Mouse (Mus musculus): ENCODE data around the gene Cep170b. TPM values are rescaled to one million over a fixed set of nuclear protein-coding genes. Genes with fewer than 3 reads are reported as not detected.

Cep170b gene
- polyA plus RNA-seq, 1 experiment from 2014 or later: 9.5 TPM

GRCm38 (mm10) chr12:112718995-112719394 lies 1.3 kb upstream of the Cep170b start:
- 24% methylated on average over 5 of the region's 5 CpGs for WGBS
- peaks cover 6% of the 10 kb centered on the region; the same call in 1 of the 2 replicates for H3K27me3 ChIP-seq (ENCODE audit: control insufficient read depth, insufficient read depth, low read length)

GRCm38 (mm10) chr12:112720890-112721423 lies 702 bp downstream of the Cep170b start:
- H3K36me3 ChIP-seq (ENCODE audit: control insufficient read depth, insufficient read depth, low read length): no peaks in the 10 kb centered on the region
- H3K4me2 ChIP-seq (ENCODE audit: low read depth, severe bottlenecking): peak overlapping the region; percentile 92
- H3K9ac ChIP-seq (ENCODE audit: low read length): no peak overlapping the region; the same call in 1 of the 2 replicates
- peak overlapping the region; percentile 64 for H3K4me3 ChIP-seq (ENCODE audit: low read depth, low read length)
- ATAC-seq (ENCODE audit: insufficient number of reproducible peaks, low FRiP score, low TSS enrichment, low read depth) (no peak), DNase-seq (ENCODE audit: low spot score) (no peak)
- peaks cover 6% of the 10 kb centered on the region; the same call in 1 of the 2 replicates for H3K27me3 ChIP-seq (ENCODE audit: control insufficient read depth, insufficient read depth, low read length)
- H3K4me1 ChIP-seq (ENCODE audit: control insufficient read depth, insufficient read depth, low read length): peaks cover 7% of the 10 kb centered on the region; the same call in 1 of the 2 replicates
- H3K27ac ChIP-seq (replicated peaks; ENCODE audit: low read depth, low read length): no peak overlapping the region
- no peaks in the 10 kb centered on the region for H3K9me3 ChIP-seq (ENCODE audit: control insufficient read depth, low read length)
- 36% methylated on average over 12 of the region's 12 CpGs for WGBS

More at GRCm38 (mm10) chr12:112718995-112719394, 1.3 kb upstream of the Cep170b start:
- Histone ChIP-seq H3K4me1 (ENCODE audit: control insufficient read depth, insufficient read depth, low read length) (peaks cover 7% of the 10 kb centered on the region; the same call in 1 of the 2 replicates), H3K36me3 (ENCODE audit: control insufficient read depth, insufficient read depth, low read length) (no peaks in the 10 kb centered on the region), H3K4me2 (ENCODE audit: low read depth, severe bottlenecking) (no peak overlapping the region), H3K27ac (replicated peaks; ENCODE audit: low read depth, low read length) (no peak overlapping the region), H3K9me3 (ENCODE audit: control insufficient read depth, low read length) (no peaks in the 10 kb centered on the region), H3K4me3 (ENCODE audit: low read depth, low read length) (no peak overlapping the region), H3K9ac (ENCODE audit: low read length) (no peak overlapping the region)
- ATAC-seq (ENCODE audit: insufficient number of reproducible peaks, low FRiP score, low TSS enrichment, low read depth): no peak
- DNase-seq (ENCODE audit: low spot score): no peak

- ATAC-seq (ENCODE audit: insufficient number of reproducible peaks, low FRiP score, low TSS enrichment, low read depth): peak; percentile 57
- peak; percentile 80 for DNase-seq (ENCODE audit: low spot score)
- peak overlapping the region; percentile 92 for H3K4me2 ChIP-seq (ENCODE audit: low read depth, severe bottlenecking)
- 0 out of 2 replicates have a peak overlapping the region, but pooled peaks have one; percentile 33 for H3K27ac ChIP-seq (replicated peaks; ENCODE audit: low read depth, low read length)
- peaks cover 6% of the 10 kb centered on the region; the same call in 1 of the 2 replicates for H3K27me3 ChIP-seq (ENCODE audit: control insufficient read depth, insufficient read depth, low read length)
- H3K9me3 ChIP-seq (ENCODE audit: control insufficient read depth, low read length): no peaks in the 10 kb centered on the region
- no peaks in the 10 kb centered on the region for H3K36me3 ChIP-seq (ENCODE audit: control insufficient read depth, insufficient read depth, low read length)
- peak overlapping the region; percentile 73 for H3K9ac ChIP-seq (ENCODE audit: low read length)
- WGBS: 2% methylated on average over 61 of the region's 69 CpGs
- H3K4me3 ChIP-seq (ENCODE audit: low read depth, low read length): peak overlapping the region; percentile 64
- peaks cover 7% of the 10 kb centered on the region; the same call in 1 of the 2 replicates for H3K4me1 ChIP-seq (ENCODE audit: control insufficient read depth, insufficient read depth, low read length)
These were observed 1.4 kb downstream of the Cep170b start for GRCm38 (mm10) chr12:112721424-112722239.

GRCm38 (mm10) chr12:112722240-112723027 lies 2.2 kb downstream of the Cep170b start:
- no peaks in the 10 kb centered on the region for H3K36me3 ChIP-seq (ENCODE audit: control insufficient read depth, insufficient read depth, low read length)
- ATAC-seq (ENCODE audit: insufficient number of reproducible peaks, low FRiP score, low TSS enrichment, low read depth): peak; percentile 18
- peak overlapping the region; percentile 64 for H3K4me3 ChIP-seq (ENCODE audit: low read depth, low read length)
- H3K9me3 ChIP-seq (ENCODE audit: control insufficient read depth, low read length): no peaks in the 10 kb centered on the region
- 0 out of 2 replicates have a peak overlapping the region, but pooled peaks have one; percentile 10 for H3K27ac ChIP-seq (replicated peaks; ENCODE audit: low read depth, low read length)
- H3K4me2 ChIP-seq (ENCODE audit: low read depth, severe bottlenecking): peak overlapping the region; percentile 92
- DNase-seq (ENCODE audit: low spot score): peak; percentile 59
- under 1% methylated on average over 56 of the region's 75 CpGs for WGBS
- peak overlapping the region; percentile 73 for H3K9ac ChIP-seq (ENCODE audit: low read length)
- H3K4me1 ChIP-seq (ENCODE audit: control insufficient read depth, insufficient read depth, low read length): peaks cover 7% of the 10 kb centered on the region; the same call in 1 of the 2 replicates
- H3K27me3 ChIP-seq (ENCODE audit: control insufficient read depth, insufficient read depth, low read length): peaks cover 6% of the 10 kb centered on the region; the same call in 1 of the 2 replicates

- H3K9me3 ChIP-seq (ENCODE audit: control insufficient read depth, low read length): no peaks in the 10 kb centered on the region
- 10% methylated on average over 5 of the region's 5 CpGs for WGBS
- peak overlapping the region; percentile 92 for H3K4me2 ChIP-seq (ENCODE audit: low read depth, severe bottlenecking)
- H3K4me1 ChIP-seq (ENCODE audit: control insufficient read depth, insufficient read depth, low read length): peaks cover 7% of the 10 kb centered on the region; the same call in 1 of the 2 replicates
- peaks cover 6% of the 10 kb centered on the region; the same call in 1 of the 2 replicates for H3K27me3 ChIP-seq (ENCODE audit: control insufficient read depth, insufficient read depth, low read length)
- no peak overlapping the region; the same call in 1 of the 2 replicates for H3K9ac ChIP-seq (ENCODE audit: low read length)
- ATAC-seq (ENCODE audit: insufficient number of reproducible peaks, low FRiP score, low TSS enrichment, low read depth) (no peak), DNase-seq (ENCODE audit: low spot score) (no peak)
- H3K27ac ChIP-seq (replicated peaks; ENCODE audit: low read depth, low read length): no peak overlapping the region
- no peaks in the 10 kb centered on the region for H3K36me3 ChIP-seq (ENCODE audit: control insufficient read depth, insufficient read depth, low read length)
- peak overlapping the region; percentile 64 for H3K4me3 ChIP-seq (ENCODE audit: low read depth, low read length)
These were observed 2.7 kb downstream of the Cep170b start for GRCm38 (mm10) chr12:112723028-112723330.

GRCm38 (mm10) chr12:112723445-112723844 lies 3.2 kb downstream of the Cep170b start:
- Histone ChIP-seq H3K4me1 (ENCODE audit: control insufficient read depth, insufficient read depth, low read length) (peaks cover 7% of the 10 kb centered on the region; the same call in 1 of the 2 replicates), H3K9ac (ENCODE audit: low read length) (no peak overlapping the region), H3K27me3 (ENCODE audit: control insufficient read depth, insufficient read depth, low read length) (peaks cover 6% of the 10 kb centered on the region; the same call in 1 of the 2 replicates), H3K4me3 (ENCODE audit: low read depth, low read length) (no peak overlapping the region), H3K36me3 (ENCODE audit: control insufficient read depth, insufficient read depth, low read length) (no peaks in the 10 kb centered on the region), H3K9me3 (ENCODE audit: control insufficient read depth, low read length) (no peaks in the 10 kb centered on the region), H3K27ac (replicated peaks; ENCODE audit: low read depth, low read length) (no peak overlapping the region), H3K4me2 (ENCODE audit: low read depth, severe bottlenecking) (0 out of 2 replicates have a peak overlapping the region, but pooled peaks have one; percentile 92)
- DNase-seq (ENCODE audit: low spot score): no peak
- 87% methylated on average over 6 of the region's 6 CpGs for WGBS
- no peak for ATAC-seq (ENCODE audit: insufficient number of reproducible peaks, low FRiP score, low TSS enrichment, low read depth)

GRCm38 (mm10) chr12:112724077-112724805 lies 4.0 kb downstream of the Cep170b start:
- H3K4me2 ChIP-seq (ENCODE audit: low read depth, severe bottlenecking): no peak overlapping the region
- H3K4me3 ChIP-seq (ENCODE audit: low read depth, low read length): no peak overlapping the region
- H3K9me3 ChIP-seq (ENCODE audit: control insufficient read depth, low read length): no peaks in the 10 kb centered on the region
- H3K27ac ChIP-seq (replicated peaks; ENCODE audit: low read depth, low read length): no peak overlapping the region
- ATAC-seq (ENCODE audit: insufficient number of reproducible peaks, low FRiP score, low TSS enrichment, low read depth) (no peak), DNase-seq (ENCODE audit: low spot score) (peak; percentile 85)
- H3K27me3 ChIP-seq (ENCODE audit: control insufficient read depth, insufficient read depth, low read length): peaks cover 6% of the 10 kb centered on the region; the same call in 1 of the 2 replicates
- H3K4me1 ChIP-seq (ENCODE audit: control insufficient read depth, insufficient read depth, low read length): peaks cover 7% of the 10 kb centered on the region; the same call in 1 of the 2 replicates
- H3K36me3 ChIP-seq (ENCODE audit: control insufficient read depth, insufficient read depth, low read length): no peaks in the 10 kb centered on the region
- WGBS: 78% methylated on average over 11 of the region's 11 CpGs
- no peak overlapping the region for H3K9ac ChIP-seq (ENCODE audit: low read length)
